Mouse (Mus musculus) stomach, embryonic 16.5 days (tissue): ENCODE measurements around the gene Gm17542. TPM values are rescaled to one million over a fixed set of nuclear protein-coding genes. Genes with fewer than 3 reads are reported as not detected.
A peak's percentile ranks its signal among the peaks of the same experiment; 100 is the strongest.
"Not testable (repeated sequence)": the region's sequence is repeated elsewhere in the genome, so short reads cannot be mapped to it uniquely, and the experiment has no call there.

Source experiments
- ATAC-seq: fragments of 200-750 bp; cut with Nextera tagmentation; 2 replicates; pipeline ENCODE4 v1.8.0; 2017; ENCODE audit warnings: moderate number of reproducible peaks, moderate TSS enrichment; ENCODE audit not compliant: insufficient read depth, low FRiP score
- H3K27ac ChIP-seq: fragments of 300-500 bp; sonication (generic); 2 replicates; pipeline ENCODE4 v1.5.1; 2014; ENCODE audit warnings: low read length
- H3K27me3 ChIP-seq: fragments of 300-500 bp; sonication (generic); 2 replicates; pipeline ENCODE4 v1.6.1; 2014; ENCODE audit warnings: low read length, control low read depth, mixed read lengths; ENCODE audit not compliant: control insufficient read depth, insufficient read depth
- H3K36me3 ChIP-seq: fragments of 300-500 bp; sonication (generic); 2 replicates; pipeline ENCODE4 v1.6.1; 2014; ENCODE audit warnings: low read length; ENCODE audit not compliant: control insufficient read depth, insufficient read depth
- H3K4me1 ChIP-seq: fragments of 300-500 bp; sonication (generic); 2 replicates; pipeline ENCODE4 v1.6.1; 2014; ENCODE audit warnings: low read length, control low read depth, mixed read lengths; ENCODE audit not compliant: control insufficient read depth, insufficient read depth
- H3K4me2 ChIP-seq: fragments of 300-500 bp; sonication (generic); 2 replicates; pipeline ENCODE4 v1.6.1; 2014; ENCODE audit warnings: low read depth, low read length, mixed read lengths
- H3K4me3 ChIP-seq: fragments of 300-500 bp; sonication (generic); replicated peaks from 2 replicates; pipeline ENCODE4 v1.5.1; 2014; ENCODE audit warnings: mild to moderate bottlenecking, low read length
- H3K9ac ChIP-seq: fragments of 300-500 bp; sonication (generic); 2 replicates; pipeline ENCODE4 v1.6.1; 2014; ENCODE audit warnings: low read length
- H3K9me3 ChIP-seq: fragments of 300-500 bp; sonication (generic); replicated peaks from 2 replicates; pipeline ENCODE4 v1.6.1; 2016; ENCODE audit warnings: low read length, control low read depth; ENCODE audit not compliant: control insufficient read depth
- WGBS: fragments of 180-500 bp; shearing (Covaris S2); extraction: QIAGEN DNeasy Blood & Tissue Kit; methylation state at CpG from one replicate; pipeline ENCODE4 v1.1.7; 2014; 5-methylcytosine and 5-hydroxymethylcytosine counted together
- polyA plus RNA-seq: library from polyadenylated mRNA; unstranded; fragments of >200 nt; fragmentation: Nextera tagmentation; extraction: Ambion mirVana; gene quantifications from 2 replicates; pipeline ENCODE4 v1.2.1, GENCODE M21; 2015

Gm17542 gene
- polyA plus RNA-seq, result not detected in 2 replicates

DNA sequence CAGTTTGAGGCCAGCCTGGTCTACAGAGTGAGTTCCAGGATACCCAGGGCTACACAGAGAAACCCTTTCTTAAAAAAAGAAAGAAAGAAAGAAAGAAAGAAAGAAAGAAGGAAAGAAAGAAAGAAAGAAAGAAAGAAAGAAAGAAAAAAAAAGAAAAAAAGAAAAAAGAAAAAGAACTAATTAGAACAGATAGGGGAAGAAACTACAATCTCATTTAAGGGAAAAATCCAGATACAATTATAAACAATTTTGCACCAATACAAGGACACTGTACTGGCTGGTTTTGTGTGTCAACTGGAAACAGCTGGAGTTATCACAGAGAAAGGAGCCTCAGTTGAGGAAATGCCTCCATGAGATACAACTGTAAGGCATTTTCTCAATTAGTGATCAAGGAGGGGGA is at the start of gene Gm17542:
Gene Gm17542 (minus strand): TSS at position 101 of the 400 bp plus-strand sequence.
- H3K27ac ChIP-seq, H3K4me3 ChIP-seq, H3K9ac ChIP-seq, H3K9me3 ChIP-seq, H3K4me1 ChIP-seq, H3K36me3 ChIP-seq, H3K27me3 ChIP-seq, H3K4me2 ChIP-seq, ATAC-seq: not testable (repeated sequence)

DNA sequence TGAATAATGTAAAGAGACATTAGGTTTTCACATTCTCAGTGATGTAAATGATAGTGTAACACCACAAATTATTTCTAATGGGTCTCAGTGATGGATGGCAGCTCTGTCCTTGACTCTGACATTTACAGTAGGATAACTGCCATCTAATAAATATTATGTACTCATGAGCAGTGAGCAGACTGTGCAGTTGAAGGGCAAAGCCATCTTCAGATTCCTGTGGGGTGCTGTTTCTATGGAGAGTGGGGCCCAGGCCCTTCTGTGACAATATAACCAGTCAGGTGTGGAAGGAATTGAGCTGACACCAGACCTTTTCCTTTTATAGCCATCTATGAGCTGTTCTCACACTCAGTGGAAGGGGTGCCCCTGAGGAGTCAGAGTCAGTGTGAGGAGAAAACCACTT is 21.8 kb upstream of the Gm17542 start:
- Histone ChIP-seq H3K27me3 (no peaks in the 10 kb centered on the region), H3K27ac (no peak overlapping the region), H3K9me3 (no peaks in the 10 kb centered on the region), H3K4me3 (no peak overlapping the region), H3K9ac (no peak overlapping the region), H3K4me1 (no peaks in the 10 kb centered on the region), H3K36me3 (no peaks in the 10 kb centered on the region), H3K4me2 (no peak overlapping the region)
- ATAC-seq, result no peak

DNA sequence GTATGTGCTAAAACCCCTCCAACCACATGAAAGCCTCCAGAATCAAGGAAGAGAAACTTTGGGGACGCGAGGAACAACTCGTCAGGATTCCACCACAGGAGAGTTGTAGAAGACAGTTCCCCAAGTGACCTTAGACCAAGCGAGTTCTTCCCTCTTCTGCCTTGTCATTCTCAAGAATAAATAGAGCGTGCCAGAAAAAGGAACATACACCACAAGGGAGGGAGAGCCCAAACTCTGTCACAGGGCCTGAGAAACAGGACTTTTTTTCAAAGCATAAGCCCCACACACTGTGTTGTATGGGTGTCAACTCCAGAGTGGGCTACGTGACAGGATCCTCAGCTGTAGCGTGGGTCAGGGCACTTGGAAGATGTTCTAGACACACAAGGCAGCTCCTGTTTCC is 20.1 kb upstream of the Gm17542 start:
- Histone ChIP-seq H3K4me3 (no peak overlapping the region), H3K9ac (no peak overlapping the region), H3K27me3 (no peaks in the 10 kb centered on the region), H3K27ac (no peak overlapping the region), H3K9me3 (no peaks in the 10 kb centered on the region), H3K4me2 (no peak overlapping the region), H3K36me3 (no peaks in the 10 kb centered on the region), H3K4me1 (no peaks in the 10 kb centered on the region)
- 84% methylated on average over 7 of the region's 7 CpGs for WGBS
- ATAC-seq, result no peak

DNA sequence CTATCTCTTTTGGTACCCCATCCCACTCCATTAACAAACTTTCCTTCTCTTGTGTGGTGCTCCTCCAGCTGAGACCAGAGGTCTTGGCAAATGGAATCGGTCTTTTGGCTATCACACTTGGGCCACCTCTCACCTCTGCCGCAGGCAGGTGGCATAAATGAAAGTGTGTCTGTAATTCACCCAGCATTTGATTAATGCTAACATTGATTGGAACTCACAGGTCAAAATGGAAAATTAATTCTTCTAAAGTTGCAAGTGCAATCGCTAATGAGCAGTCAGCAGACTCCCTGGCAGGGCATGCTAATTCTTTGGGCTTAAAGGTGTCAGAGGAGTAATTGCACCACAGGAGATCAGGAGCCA is 3.2 kb downstream of the Gm17542 start:
- no peak for ATAC-seq
- 39% methylated on average over 3 of the region's 3 CpGs for WGBS
- peak overlapping the region; percentile 43; the same call in 1 of the 2 replicates for H3K4me3 ChIP-seq
- H3K27ac ChIP-seq, result no peak overlapping the region
- H3K36me3 ChIP-seq, result no peaks in the 10 kb centered on the region
- no peaks in the 10 kb centered on the region for H3K27me3 ChIP-seq
- H3K9me3 ChIP-seq, result no peaks in the 10 kb centered on the region
- no peak overlapping the region for H3K9ac ChIP-seq
- H3K4me2 ChIP-seq, result peak overlapping the region; percentile 66
- H3K4me1 ChIP-seq, result peaks cover 6% of the 10 kb centered on the region; the same call in 1 of the 2 replicates

DNA sequence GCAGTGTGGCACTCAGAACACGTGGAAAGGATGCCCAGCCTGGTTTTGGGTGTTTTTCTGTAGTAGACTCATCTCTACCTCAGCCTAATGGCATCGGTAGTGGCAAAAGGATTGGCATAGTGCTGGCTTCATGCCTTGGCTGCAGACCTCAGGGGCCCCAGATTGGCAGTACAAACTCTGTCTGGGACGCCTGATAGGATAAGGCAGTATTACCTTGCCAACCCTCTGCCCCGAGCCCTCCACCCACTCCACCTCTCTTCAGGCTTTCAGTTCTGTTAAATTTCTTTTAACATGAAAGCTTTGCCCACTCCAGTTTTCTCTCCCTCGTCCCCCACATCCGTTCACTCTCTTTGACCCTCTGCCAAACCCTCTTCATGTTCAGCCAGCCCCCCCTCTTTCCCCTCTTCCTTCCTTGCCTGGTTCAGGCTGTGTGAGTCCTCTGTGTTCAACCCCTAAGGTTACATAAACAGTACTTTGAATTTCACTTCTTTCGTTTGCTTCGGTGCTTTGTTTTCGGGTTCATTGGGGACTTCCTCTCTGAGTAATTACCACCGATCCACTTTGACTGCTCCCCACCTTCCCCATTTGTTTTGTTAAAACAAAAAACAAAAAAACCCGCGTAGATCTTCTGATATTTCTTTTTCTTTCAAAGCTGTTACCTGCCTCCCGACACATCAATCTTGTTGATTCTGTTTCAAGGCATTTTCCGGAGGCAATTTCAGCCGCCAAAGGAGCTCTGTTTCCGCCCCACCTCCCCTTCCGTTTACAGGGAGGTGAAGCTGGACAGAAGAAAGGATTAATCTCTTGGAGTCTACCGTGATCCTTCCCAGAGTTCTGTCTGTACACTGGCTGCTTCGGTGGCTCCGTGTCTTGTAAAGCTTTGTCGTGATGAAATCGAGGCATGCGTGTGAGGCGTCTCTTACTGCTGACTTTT is 3.9 kb downstream of the Gm17542 start:
- H3K27me3 ChIP-seq, result no peaks in the 10 kb centered on the region
- H3K27ac ChIP-seq, result peak overlapping the region; percentile 18; the same call in 1 of the 2 replicates
- WGBS, result 15% methylated on average over 24 of the region's 24 CpGs
- H3K9ac ChIP-seq, result peak overlapping the region; percentile 61
- ATAC-seq, result 0 out of 2 replicates have a peak, but pooled peaks have one; percentile 33
- H3K4me1 ChIP-seq, result peaks cover 6% of the 10 kb centered on the region; the same call in 1 of the 2 replicates
- H3K36me3 ChIP-seq, result no peaks in the 10 kb centered on the region
- peak overlapping the region; percentile 66 for H3K4me2 ChIP-seq
- H3K9me3 ChIP-seq, result no peaks in the 10 kb centered on the region
- H3K4me3 ChIP-seq, result peak overlapping the region; percentile 43

DNA sequence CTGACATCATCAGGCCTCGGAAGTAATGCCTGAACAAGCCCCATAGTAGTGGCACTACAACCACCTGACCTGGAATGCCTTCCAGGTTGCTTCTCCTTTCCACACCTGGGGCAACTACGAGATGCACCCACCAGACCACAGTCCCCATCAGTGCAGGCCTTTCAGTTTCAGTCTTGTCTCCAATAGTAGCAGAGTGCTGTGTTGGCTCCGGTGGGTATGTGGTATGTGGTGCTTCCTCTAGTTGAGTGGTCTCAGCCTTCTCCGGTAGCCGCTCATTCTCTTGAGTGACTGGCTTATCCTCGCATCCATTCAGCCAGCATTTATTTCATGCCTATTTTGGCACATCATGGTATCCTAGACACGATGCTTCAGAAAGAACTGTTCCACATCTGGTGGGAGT is 4.8 kb downstream of the Gm17542 start:
- H3K9ac ChIP-seq, result no peak overlapping the region
- no peaks in the 10 kb centered on the region for H3K36me3 ChIP-seq
- WGBS, result 87% methylated on average over 7 of the region's 7 CpGs
- H3K4me2 ChIP-seq, result no peak overlapping the region
- H3K9me3 ChIP-seq, result no peaks in the 10 kb centered on the region
- H3K4me3 ChIP-seq, result no peak overlapping the region
- no peaks in the 10 kb centered on the region for H3K27me3 ChIP-seq
- ATAC-seq, result no peak
- H3K4me1 ChIP-seq, result peaks cover 6% of the 10 kb centered on the region; the same call in 1 of the 2 replicates
- no peak overlapping the region for H3K27ac ChIP-seq

DNA sequence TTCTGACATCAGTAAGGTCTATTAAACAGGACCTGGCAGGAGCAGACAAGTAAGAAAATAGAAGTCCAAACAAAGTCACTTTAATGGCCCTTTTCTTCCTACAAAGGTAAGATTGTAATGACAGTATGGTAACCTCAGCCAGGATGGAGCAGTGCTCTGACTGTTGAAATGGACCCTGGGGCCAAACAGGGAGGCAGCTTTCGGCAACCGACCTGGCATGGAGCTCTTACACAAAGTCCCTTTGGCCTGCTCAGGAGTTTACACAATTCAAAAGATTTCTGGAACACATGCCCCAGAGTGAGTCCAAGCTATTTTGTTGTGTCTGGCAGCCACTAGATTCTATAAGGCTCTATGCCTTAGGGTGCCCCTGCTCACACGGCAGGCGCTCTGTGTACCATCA is 9.0 kb downstream of the Gm17542 start:
- peaks cover 4% of the 10 kb centered on the region; the same call in 1 of the 2 replicates for H3K4me1 ChIP-seq
- no peak for ATAC-seq
- H3K9me3 ChIP-seq, result no peaks in the 10 kb centered on the region
- no peak overlapping the region for H3K4me3 ChIP-seq
- no peaks in the 10 kb centered on the region for H3K36me3 ChIP-seq
- 86% methylated on average over 4 of the region's 4 CpGs for WGBS
- no peak overlapping the region for H3K27ac ChIP-seq
- H3K27me3 ChIP-seq, result no peaks in the 10 kb centered on the region
- H3K9ac ChIP-seq, result no peak overlapping the region
- no peak overlapping the region for H3K4me2 ChIP-seq

DNA sequence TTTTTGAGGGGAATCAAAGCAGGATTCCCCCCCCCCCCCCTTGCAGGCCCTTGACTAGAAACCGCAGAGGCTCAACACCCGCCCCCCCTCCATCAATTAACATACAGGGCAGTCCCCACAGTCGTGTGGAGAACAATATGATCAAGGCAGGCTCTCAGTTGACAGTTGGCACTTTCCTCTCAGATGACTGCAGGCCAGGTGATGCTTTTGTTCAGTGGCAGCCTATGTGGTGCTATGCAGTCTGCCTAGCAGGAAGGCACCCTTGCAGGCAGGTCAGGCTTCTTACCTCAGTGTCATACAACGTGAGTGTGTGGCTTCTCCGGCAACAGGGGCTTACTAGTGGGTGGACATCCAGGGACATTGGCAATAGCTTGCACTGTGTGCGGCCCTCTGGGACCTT is 17.4 kb downstream of the Gm17542 start:
- H3K9ac ChIP-seq, result no peak overlapping the region
- H3K27ac ChIP-seq, result no peak overlapping the region
- H3K36me3 ChIP-seq, result no peaks in the 10 kb centered on the region
- H3K4me3 ChIP-seq, result no peak overlapping the region
- H3K4me2 ChIP-seq, result no peak overlapping the region
- H3K27me3 ChIP-seq, result no peaks in the 10 kb centered on the region
- H3K9me3 ChIP-seq, result no peaks in the 10 kb centered on the region
- no peak for ATAC-seq
- WGBS, result 51% methylated on average over 6 of the region's 6 CpGs
- H3K4me1 ChIP-seq, result no peaks in the 10 kb centered on the region

DNA sequence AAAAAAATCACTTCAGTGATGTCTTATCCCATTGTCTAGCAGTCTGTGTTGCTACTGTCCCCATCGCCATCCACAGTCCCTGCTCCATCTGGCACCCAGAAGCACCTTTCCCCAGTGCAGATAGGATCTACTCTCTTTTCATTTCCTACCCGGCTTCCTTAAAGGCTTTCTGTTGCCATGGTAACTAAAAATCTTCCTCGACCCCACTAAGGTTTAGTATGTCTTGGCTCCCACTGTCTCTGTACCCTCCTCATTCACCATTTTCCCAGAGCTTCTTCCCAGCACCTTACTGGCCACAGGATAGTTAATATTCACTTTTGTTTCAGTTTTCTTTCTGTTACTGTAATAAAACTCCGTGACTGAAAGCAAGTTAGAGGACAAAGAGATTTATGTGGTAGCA is 17.9 kb downstream of the Gm17542 start:
- H3K36me3 ChIP-seq, result no peaks in the 10 kb centered on the region
- H3K27ac ChIP-seq, result no peak overlapping the region
- ATAC-seq, result no peak
- H3K9ac ChIP-seq, result no peak overlapping the region
- no peaks in the 10 kb centered on the region for H3K9me3 ChIP-seq
- no peaks in the 10 kb centered on the region for H3K27me3 ChIP-seq
- H3K4me2 ChIP-seq, result no peak overlapping the region
- WGBS, result 39% methylated on average over 4 of the region's 4 CpGs
- H3K4me1 ChIP-seq, result no peaks in the 10 kb centered on the region
- H3K4me3 ChIP-seq, result no peak overlapping the region
